Mouse (Mus musculus) embryonic facial prominence, embryonic 10.5 days (tissue): ENCODE measurements around the gene Arl15. TPM values are rescaled to one million over a fixed set of nuclear protein-coding genes. Genes with fewer than 3 reads are reported as not detected.

ENCODE experiments used
- DNase-seq: peaks from one replicate; pipeline ENCODE4 v3.0.0-alpha.2; 2017; ENCODE audit warnings: low spot score
- H3K27ac ChIP-seq: fragments of 300-500 bp; sonication (generic); replicated peaks from 2 replicates; pipeline ENCODE4 v1.5.1; 2016; ENCODE audit warnings: mild to moderate bottlenecking
- H3K27me3 ChIP-seq: fragments of 300-500 bp; sonication (generic); replicated peaks from 2 replicates; pipeline ENCODE4 v1.6.1; 2016; ENCODE audit warnings: low read depth, mild to moderate bottlenecking; ENCODE audit not compliant: poor library complexity, severe bottlenecking
- H3K36me3 ChIP-seq: fragments of 300-500 bp; sonication (generic); replicated peaks from 2 replicates; pipeline ENCODE4 v1.6.1; 2016; ENCODE audit warnings: mild to moderate bottlenecking, moderate library complexity
- H3K4me1 ChIP-seq: fragments of 300-500 bp; sonication (generic); 2 replicates; pipeline ENCODE4 v1.6.1; 2016
- H3K4me3 ChIP-seq: fragments of 300-500 bp; sonication (generic); 2 replicates; pipeline ENCODE4 v1.5.1; 2016; ENCODE audit warnings: mild to moderate bottlenecking, moderate library complexity
- H3K9me3 ChIP-seq: fragments of 300-500 bp; sonication (generic); 2 replicates; pipeline ENCODE4 v1.6.1; 2016; ENCODE audit warnings: mild to moderate bottlenecking
- WGBS: fragments of 180-500 bp; shearing (Covaris S2); methylation state at CpG from one replicate; pipeline ENCODE4 v1.1.7; 2016; 5-methylcytosine and 5-hydroxymethylcytosine counted together
- polyA plus RNA-seq: library from polyadenylated mRNA; unstranded; fragments of >200 nt; fragmentation: Nextera tagmentation; extraction: Ambion mirVana; gene quantifications from 2 replicates; pipeline ENCODE4 v1.2.1, GENCODE M21; 2016

Gene Arl15
- polyA plus RNA-seq, 1 experiment from 2014 or later = 11.1 TPM

DNA sequence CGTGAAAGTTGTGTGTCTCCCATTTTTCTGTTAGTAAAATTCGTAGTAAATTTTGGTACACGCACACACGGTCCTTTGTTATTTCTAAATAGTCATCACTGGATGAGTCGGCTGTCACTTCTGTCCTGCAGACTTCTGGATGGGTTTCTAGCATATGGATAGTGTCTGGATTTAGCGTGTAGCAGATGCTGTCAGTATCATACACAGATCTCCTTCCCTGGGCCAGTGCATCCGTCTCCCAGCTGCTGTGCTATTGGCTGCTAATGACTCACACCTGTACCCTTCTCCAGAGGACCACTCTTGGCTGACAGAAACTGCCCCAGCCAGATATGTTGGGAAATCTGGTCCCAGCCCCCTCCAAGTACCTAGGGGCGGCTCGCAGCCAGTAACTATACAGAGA is 170.6 kb downstream of the Arl15 start:
- no peak overlapping the region for H3K4me3 ChIP-seq
- H3K36me3 ChIP-seq = peaks cover 18% of the 10 kb centered on the region
- WGBS = 88% methylated on average over 9 of the region's 9 CpGs
- H3K27me3 ChIP-seq = no peaks in the 10 kb centered on the region
- DNase-seq = no peak
- no peaks in the 10 kb centered on the region for H3K9me3 ChIP-seq
- peaks cover 2% of the 10 kb centered on the region; the same call in 1 of the 2 replicates for H3K4me1 ChIP-seq
- no peak overlapping the region for H3K27ac ChIP-seq

DNA sequence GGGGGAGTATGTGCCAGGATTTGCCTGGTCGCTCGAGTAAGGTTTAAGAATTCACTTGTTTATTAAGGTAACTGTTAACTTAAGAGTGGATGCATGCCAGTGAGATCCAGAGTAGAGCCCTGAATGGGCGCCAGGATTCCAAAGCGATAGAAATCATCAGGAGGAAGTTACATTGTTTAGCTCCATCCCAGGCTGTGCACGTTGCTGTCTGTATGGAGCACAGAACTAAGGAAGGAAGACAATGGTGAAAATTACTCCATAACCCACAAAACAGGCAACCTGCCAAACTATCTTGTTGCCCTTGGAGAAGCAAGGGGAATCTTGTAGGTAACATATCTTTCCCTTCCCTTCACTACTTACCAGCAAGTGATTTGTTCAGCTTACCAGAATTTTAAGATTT is 176.4 kb downstream of the Arl15 start:
- H3K27ac ChIP-seq = no peak overlapping the region
- no peak overlapping the region for H3K4me3 ChIP-seq
- no peak for DNase-seq
- H3K27me3 ChIP-seq = no peaks in the 10 kb centered on the region
- peaks cover 20% of the 10 kb centered on the region for H3K4me1 ChIP-seq
- 83% methylated on average over 5 of the region's 5 CpGs for WGBS
- no peaks in the 10 kb centered on the region for H3K9me3 ChIP-seq
- peaks cover 18% of the 10 kb centered on the region for H3K36me3 ChIP-seq

DNA sequence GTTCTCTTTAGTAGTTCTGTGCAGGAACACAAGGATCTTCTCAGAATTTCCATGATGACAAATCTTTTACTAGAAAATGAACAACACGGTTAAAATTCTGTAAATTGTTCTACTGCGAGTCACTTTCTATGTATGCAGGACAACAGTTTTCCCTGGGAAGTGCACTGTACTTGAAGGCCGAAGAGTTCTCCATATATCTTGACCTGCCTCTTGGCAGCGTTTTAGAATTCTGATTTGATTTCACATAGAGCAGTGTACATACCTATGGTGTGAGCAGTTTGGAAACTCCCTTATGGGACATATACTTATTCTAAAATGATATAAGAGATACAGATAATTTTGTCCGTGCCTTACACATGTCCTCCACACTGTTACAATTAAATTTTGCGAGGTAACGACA is 178.1 kb downstream of the Arl15 start:
- no peaks in the 10 kb centered on the region for H3K9me3 ChIP-seq

DNA sequence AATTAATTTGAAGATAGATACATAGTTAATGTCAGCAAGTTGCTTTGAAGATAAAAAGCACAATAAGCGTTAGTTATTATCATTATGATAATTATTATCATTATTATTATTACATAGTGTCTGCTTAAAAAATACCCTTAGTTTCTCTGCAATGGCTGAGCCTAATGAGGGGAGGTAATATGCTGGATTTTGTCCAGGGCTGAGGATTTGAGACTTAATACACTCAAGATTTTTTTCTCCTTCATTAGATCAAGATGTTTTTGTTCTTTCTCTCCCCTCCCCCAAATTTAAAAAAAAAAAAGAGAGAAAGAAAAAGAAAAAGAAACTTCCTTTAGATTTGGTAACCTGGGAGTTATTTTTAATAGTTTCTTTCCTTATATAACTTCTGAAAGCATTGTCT is 180.6 kb downstream of the Arl15 start:
- no peaks in the 10 kb centered on the region for H3K9me3 ChIP-seq
- H3K4me3 ChIP-seq = no peak overlapping the region
- no peak for DNase-seq
- 0 out of 2 replicates have a peak, but pooled peaks cover 4% of the 10 kb centered on the region for H3K27me3 ChIP-seq
- no peak overlapping the region for H3K27ac ChIP-seq
- H3K36me3 ChIP-seq = no peaks in the 10 kb centered on the region
- peaks cover 32% of the 10 kb centered on the region for H3K4me1 ChIP-seq
- 84% methylated on average over 1 of the region's 1 CpGs for WGBS

More for the DNA sequence above, 178.1 kb downstream of the Arl15 start:
- Histone ChIP-seq H3K4me1 (peaks cover 31% of the 10 kb centered on the region), H3K27me3 (no peaks in the 10 kb centered on the region), H3K36me3 (peaks cover 17% of the 10 kb centered on the region), H3K4me3 (no peak overlapping the region), H3K27ac (no peak overlapping the region)
- 93% methylated on average over 7 of the region's 7 CpGs for WGBS
- DNase-seq = no peak

DNA sequence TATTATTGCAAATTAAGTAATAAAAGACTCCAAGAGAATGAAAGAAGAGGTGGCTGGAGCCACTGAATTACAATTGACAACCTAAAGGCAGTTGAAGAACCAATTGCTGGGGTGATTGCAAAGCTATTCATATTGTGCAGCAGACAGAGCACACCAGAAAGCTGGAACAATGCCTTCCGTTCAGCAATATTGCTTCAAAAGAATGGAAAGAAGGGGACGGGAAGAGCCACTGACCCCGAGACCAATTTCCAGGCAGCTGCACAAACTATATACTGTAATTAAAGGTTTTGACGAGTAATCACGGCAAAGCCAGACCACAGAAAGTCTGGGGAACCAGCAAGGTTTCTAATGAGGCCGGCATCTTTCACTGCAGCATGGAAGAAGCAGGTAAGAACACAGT is 181.4 kb downstream of the Arl15 start:
- H3K4me3 ChIP-seq = no peak overlapping the region
- peak; percentile 35 for DNase-seq
- H3K4me1 ChIP-seq = peaks cover 40% of the 10 kb centered on the region
- no peaks in the 10 kb centered on the region for H3K9me3 ChIP-seq
- H3K27ac ChIP-seq = 0 out of 2 replicates have a peak overlapping the region, but pooled peaks have one; percentile 14
- H3K36me3 ChIP-seq = no peaks in the 10 kb centered on the region
- 0 out of 2 replicates have a peak, but pooled peaks cover 7% of the 10 kb centered on the region for H3K27me3 ChIP-seq
- WGBS = 21% methylated on average over 6 of the region's 6 CpGs

GRCm38 (mm10) chr13:113976936-113977335 is 182.6 kb downstream of the Arl15 start:
- no peak for DNase-seq
- WGBS = 82% methylated on average over 4 of the region's 4 CpGs
- Histone ChIP-seq H3K4me3 (no peak overlapping the region), H3K27me3 (0 out of 2 replicates have a peak, but pooled peaks cover 7% of the 10 kb centered on the region), H3K4me1 (peaks cover 52% of the 10 kb centered on the region), H3K27ac (peak overlapping the region; percentile 44; the same call in 1 of the 2 replicates), H3K9me3 (no peaks in the 10 kb centered on the region), H3K36me3 (no peaks in the 10 kb centered on the region)

- no peak overlapping the region for H3K4me3 ChIP-seq
- H3K27ac ChIP-seq = no peak overlapping the region; the same call in 1 of the 2 replicates
Measured at GRCm38 (mm10) chr13:113980739-113981460, 186.6 kb downstream of the Arl15 start.

DNA sequence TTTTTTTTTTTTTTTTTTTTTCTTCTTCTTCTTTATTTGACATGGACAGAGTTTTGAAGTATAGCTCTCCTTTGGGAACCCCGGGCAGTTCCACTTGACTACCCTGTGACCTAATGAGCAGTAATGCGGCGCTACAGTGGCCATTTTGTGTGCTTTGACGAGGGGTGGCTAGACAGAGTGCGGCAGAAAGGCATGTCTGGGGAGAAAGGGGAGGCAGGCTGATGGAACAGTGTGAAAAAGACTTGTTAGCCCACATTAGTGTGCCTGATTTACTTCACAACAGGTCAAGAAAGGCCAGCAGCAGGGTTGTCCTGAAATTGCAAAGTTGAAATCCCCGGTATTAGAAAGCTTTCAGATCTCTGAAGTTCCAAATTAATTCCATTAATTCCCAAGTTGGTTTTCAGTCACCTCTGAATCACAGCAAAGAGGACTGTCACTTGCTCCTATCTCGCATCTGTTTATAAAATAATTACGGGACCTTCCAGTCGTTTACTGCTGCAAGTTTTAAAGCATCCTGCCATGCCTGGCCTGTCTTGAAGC is 187.2 kb downstream of the Arl15 start:
- H3K4me3 ChIP-seq = peak overlapping the region; percentile 30; the same call in 1 of the 2 replicates
- H3K27ac ChIP-seq = peak overlapping the region; percentile 57; the same call in 1 of the 2 replicates
- H3K36me3 ChIP-seq = no peaks in the 10 kb centered on the region
- H3K27me3 ChIP-seq = 0 out of 2 replicates have a peak, but pooled peaks cover 7% of the 10 kb centered on the region
- H3K4me1 ChIP-seq = peaks cover 36% of the 10 kb centered on the region
- peak; percentile 55 for DNase-seq
- H3K9me3 ChIP-seq = no peaks in the 10 kb centered on the region
- WGBS = 25% methylated on average over 9 of the region's 9 CpGs

More at GRCm38 (mm10) chr13:113980739-113981460, 186.6 kb downstream of the Arl15 start:
- peak; percentile 14 for DNase-seq
- Histone ChIP-seq H3K27me3 (0 out of 2 replicates have a peak, but pooled peaks cover 7% of the 10 kb centered on the region), H3K36me3 (no peaks in the 10 kb centered on the region), H3K4me1 (peaks cover 40% of the 10 kb centered on the region), H3K9me3 (no peaks in the 10 kb centered on the region)
- WGBS = 38% methylated on average over 15 of the region's 15 CpGs

DNA sequence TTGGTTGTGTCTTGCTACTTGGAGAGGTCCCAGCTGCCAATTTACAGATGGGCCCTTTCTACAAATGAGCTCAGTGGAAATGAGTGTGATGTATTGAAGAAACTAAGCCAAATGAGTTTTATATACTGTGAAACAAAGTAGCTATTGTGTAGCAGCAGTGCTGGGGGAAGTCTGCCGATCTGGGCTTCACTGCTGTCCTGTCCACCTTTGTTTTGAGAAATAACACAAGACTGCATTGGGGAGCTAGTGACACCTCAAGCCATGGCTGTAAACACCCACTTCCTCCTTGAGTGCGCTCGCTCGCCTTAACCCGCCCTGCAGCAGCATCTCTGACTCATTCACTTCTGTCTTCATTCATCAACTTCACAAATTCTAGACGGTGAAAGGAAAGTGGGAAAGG is 189.3 kb downstream of the Arl15 start:
- peak; percentile 19 for DNase-seq
- 27% methylated on average over 6 of the region's 6 CpGs for WGBS
- no peaks in the 10 kb centered on the region for H3K9me3 ChIP-seq

DNA sequence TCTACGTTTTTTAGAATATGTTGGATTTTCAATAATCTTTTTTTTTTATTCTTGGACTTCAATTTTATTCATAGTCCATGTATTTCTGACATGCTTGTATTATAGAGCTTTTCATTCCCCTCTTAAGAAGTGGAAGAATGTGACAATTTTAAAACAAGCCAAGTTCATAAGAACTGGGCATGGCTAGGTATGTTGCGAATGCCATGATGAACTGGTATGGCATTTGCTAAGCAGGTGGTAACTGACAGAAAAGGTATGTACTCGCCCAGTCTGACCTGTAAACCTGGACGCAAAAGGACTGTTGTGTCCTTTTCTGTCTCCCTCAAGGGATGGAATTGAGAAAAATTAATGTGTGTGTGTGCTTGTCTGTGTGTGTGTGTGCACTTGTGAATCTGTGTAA is 190.2 kb downstream of the Arl15 start:
- Histone ChIP-seq H3K27me3 (0 out of 2 replicates have a peak, but pooled peaks cover 7% of the 10 kb centered on the region), H3K4me1 (peaks cover 32% of the 10 kb centered on the region), H3K27ac (no peak overlapping the region), H3K9me3 (0 out of 2 replicates have a peak, but pooled peaks cover 2% of the 10 kb centered on the region), H3K36me3 (peaks cover 5% of the 10 kb centered on the region), H3K4me3 (no peak overlapping the region)
- WGBS = 92% methylated on average over 4 of the region's 4 CpGs
- no peak for DNase-seq

More for the DNA sequence above, 189.3 kb downstream of the Arl15 start:
- no peak overlapping the region for H3K4me3 ChIP-seq
- no peaks in the 10 kb centered on the region for H3K36me3 ChIP-seq
- H3K4me1 ChIP-seq = peaks cover 32% of the 10 kb centered on the region
- H3K27ac ChIP-seq = no peak overlapping the region
- H3K27me3 ChIP-seq = 0 out of 2 replicates have a peak, but pooled peaks cover 7% of the 10 kb centered on the region

- H3K4me3 ChIP-seq = no peak overlapping the region
- H3K4me1 ChIP-seq = peaks cover 10% of the 10 kb centered on the region
- no peak overlapping the region for H3K27ac ChIP-seq
- no peaks in the 10 kb centered on the region for H3K27me3 ChIP-seq
- peaks cover 5% of the 10 kb centered on the region for H3K36me3 ChIP-seq
- 0 out of 2 replicates have a peak, but pooled peaks cover 2% of the 10 kb centered on the region for H3K9me3 ChIP-seq
- DNase-seq = no peak
- 93% methylated on average over 13 of the region's 13 CpGs for WGBS
Measured at GRCm38 (mm10) chr13:113986864-113987562, 192.7 kb downstream of the Arl15 start.

- H3K4me3 ChIP-seq = no peak overlapping the region
- H3K36me3 ChIP-seq = peaks cover 5% of the 10 kb centered on the region
- H3K27me3 ChIP-seq = no peaks in the 10 kb centered on the region
- H3K27ac ChIP-seq = no peak overlapping the region
- DNase-seq = no peak
- 0 out of 2 replicates have a peak, but pooled peaks cover 2% of the 10 kb centered on the region for H3K9me3 ChIP-seq
- H3K4me1 ChIP-seq = 0 out of 2 replicates have a peak, but pooled peaks cover 4% of the 10 kb centered on the region
- 78% methylated on average over 3 of the region's 3 CpGs for WGBS
Measured at GRCm38 (mm10) chr13:113990247-113990646, 195.9 kb downstream of the Arl15 start.
